Mouse (Mus musculus): ENCODE data around the gene Lgi4. TPM values are rescaled to one million over a fixed set of nuclear protein-coding genes. Genes with fewer than 3 reads are reported as not detected.

Lgi4 gene
- polyA plus RNA-seq, 1 experiment from 2014 or later = not detected

DNA sequence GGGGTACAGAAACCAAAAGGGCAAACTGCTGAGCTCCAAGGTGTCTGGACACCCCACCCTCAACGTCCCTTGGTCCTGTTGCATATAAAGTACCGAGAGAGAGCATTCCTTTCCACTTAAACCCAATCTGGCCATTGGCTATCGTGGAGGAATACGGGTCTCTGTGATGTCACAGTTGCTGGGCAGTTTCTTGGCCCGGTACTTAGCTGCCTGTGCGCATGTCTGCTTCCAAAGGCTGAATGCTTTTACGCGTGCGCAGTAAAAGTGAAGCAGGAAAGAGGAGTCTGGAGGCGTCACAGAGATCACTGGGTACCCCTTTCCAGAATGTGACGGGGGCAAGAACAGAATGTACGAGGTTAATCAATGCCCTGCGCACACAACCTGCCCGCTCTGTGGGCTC, 10.3 kb downstream of the Lgi4 start:
- ATAC-seq (no peak), DNase-seq (no peak)
- Histone ChIP-seq H3K27ac (ENCODE audit: low read depth) (no peak overlapping the region), H3K9ac (replicated peaks) (no peak overlapping the region), H3K9me3 (ENCODE audit: low read length) (no peaks in the 10 kb centered on the region), H3K4me2 (ENCODE audit: low read depth, low read length) (no peak overlapping the region), H3K4me3 (ENCODE audit: low read depth, low read length) (no peak overlapping the region), H3K36me3 (replicated peaks; ENCODE audit: insufficient read depth, low read length) (no peaks in the 10 kb centered on the region), H3K4me1 (ENCODE audit: insufficient read depth) (no peaks in the 10 kb centered on the region), H3K27me3 (ENCODE audit: insufficient read depth, low read length) (no peaks in the 10 kb centered on the region)
- 81% methylated on average over 14 of the region's 14 CpGs for WGBS (ENCODE audit: insufficient replicate concordance)
- TF ChIP-seq CTCF (IDR thresholded peaks at IDR 0.05; ENCODE audit: low read depth) (no peak), EP300 (IDR thresholded peaks at IDR 0.05; ENCODE audit: low read depth) (no peak)

DNA sequence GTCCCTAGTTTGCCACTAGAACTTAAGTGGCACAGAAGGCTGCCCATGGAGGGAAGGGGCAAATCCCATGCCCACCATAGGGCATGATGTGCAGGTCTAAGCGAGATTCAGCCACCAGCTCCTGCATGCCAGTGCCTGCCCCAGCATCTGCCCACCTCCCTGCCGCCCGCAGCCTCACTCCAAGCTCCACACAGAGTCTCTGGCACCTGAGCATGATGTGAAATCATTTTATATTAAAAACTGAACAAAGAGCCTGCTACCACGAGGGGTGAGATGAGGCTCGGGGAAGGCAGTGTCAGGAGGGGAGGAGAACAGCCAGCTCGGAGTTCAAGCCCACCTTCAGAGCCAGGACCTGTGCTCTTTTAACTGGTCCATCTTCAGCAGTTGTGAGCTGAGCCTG, 11.2 kb downstream of the Lgi4 start:
- H3K4me3 ChIP-seq (ENCODE audit: low read depth, low read length) = no peak overlapping the region
- no peak for DNase-seq
- H3K36me3 ChIP-seq (replicated peaks; ENCODE audit: insufficient read depth, low read length) = no peaks in the 10 kb centered on the region
- ATAC-seq = no peak
- no peaks in the 10 kb centered on the region for H3K4me1 ChIP-seq (ENCODE audit: insufficient read depth)
- TF ChIP-seq EP300 (IDR thresholded peaks at IDR 0.05; ENCODE audit: low read depth) (no peak), CTCF (IDR thresholded peaks at IDR 0.05; ENCODE audit: low read depth) (no peak)
- no peaks in the 10 kb centered on the region for H3K9me3 ChIP-seq (ENCODE audit: low read length)
- H3K27ac ChIP-seq (ENCODE audit: low read depth) = no peak overlapping the region
- H3K9ac ChIP-seq (replicated peaks) = no peak overlapping the region
- no peaks in the 10 kb centered on the region for H3K27me3 ChIP-seq (ENCODE audit: insufficient read depth, low read length)
- no peak overlapping the region for H3K4me2 ChIP-seq (ENCODE audit: low read depth, low read length)
- 76% methylated on average over 6 of the region's 6 CpGs for WGBS (ENCODE audit: insufficient replicate concordance)

DNA sequence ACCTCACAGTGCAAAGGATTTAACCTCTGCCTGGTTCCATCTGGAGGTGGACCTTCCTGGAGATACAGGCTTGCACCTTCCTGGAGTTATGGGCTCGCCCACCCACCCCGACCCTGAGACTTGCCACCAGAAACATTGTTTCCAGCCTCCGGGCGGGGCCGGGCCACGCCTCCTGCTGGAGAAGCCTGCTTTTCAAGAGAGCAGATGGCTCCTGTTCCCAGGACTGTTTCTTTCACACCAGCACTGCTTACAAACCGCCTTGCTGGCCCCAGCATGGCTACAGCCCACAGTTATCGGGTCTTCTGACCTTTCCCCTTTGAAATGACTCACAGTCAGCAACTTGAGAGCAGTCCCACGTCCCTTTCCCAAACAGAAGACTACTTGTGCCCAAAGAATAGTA, 13.2 kb downstream of the Lgi4 start:
- Histone ChIP-seq H3K27ac (ENCODE audit: low read depth) (no peak overlapping the region), H3K4me1 (ENCODE audit: insufficient read depth) (no peaks in the 10 kb centered on the region), H3K4me3 (ENCODE audit: low read depth, low read length) (no peak overlapping the region), H3K4me2 (ENCODE audit: low read depth, low read length) (no peak overlapping the region), H3K9ac (replicated peaks) (no peak overlapping the region), H3K9me3 (ENCODE audit: low read length) (no peaks in the 10 kb centered on the region), H3K27me3 (ENCODE audit: insufficient read depth, low read length) (no peaks in the 10 kb centered on the region), H3K36me3 (replicated peaks; ENCODE audit: insufficient read depth, low read length) (no peaks in the 10 kb centered on the region)
- no peak for TF ChIP-seq CTCF (IDR thresholded peaks at IDR 0.05; ENCODE audit: low read depth)
- TF ChIP-seq EP300 (IDR thresholded peaks at IDR 0.05; ENCODE audit: low read depth) = no peak
- DNase-seq = no peak
- WGBS (ENCODE audit: insufficient replicate concordance) = 61% methylated on average over 9 of the region's 9 CpGs
- no peak for ATAC-seq

DNA sequence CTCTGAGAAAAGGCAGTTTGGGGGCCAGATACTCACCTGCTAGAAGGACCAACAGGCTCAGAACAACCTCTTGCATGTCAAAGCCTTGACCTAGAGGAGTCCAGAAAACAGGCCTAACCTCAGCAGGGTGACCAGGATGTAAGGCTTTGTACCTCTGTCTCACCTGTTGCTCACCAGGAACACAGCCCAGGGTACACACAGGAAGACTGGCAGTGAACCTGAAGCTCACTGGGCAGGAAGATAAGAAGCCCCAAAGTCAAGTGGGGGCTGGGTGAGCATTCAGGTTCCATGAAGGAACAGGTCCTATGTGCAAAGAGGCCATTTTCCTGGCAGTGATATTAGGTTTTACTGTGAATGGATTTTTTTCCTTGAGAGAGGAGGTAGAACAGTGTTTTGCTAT, 14.4 kb downstream of the Lgi4 start:
- no peak for DNase-seq
- TF ChIP-seq CTCF (IDR thresholded peaks at IDR 0.05; ENCODE audit: low read depth) (no peak), EP300 (IDR thresholded peaks at IDR 0.05; ENCODE audit: low read depth) (no peak)

DNA sequence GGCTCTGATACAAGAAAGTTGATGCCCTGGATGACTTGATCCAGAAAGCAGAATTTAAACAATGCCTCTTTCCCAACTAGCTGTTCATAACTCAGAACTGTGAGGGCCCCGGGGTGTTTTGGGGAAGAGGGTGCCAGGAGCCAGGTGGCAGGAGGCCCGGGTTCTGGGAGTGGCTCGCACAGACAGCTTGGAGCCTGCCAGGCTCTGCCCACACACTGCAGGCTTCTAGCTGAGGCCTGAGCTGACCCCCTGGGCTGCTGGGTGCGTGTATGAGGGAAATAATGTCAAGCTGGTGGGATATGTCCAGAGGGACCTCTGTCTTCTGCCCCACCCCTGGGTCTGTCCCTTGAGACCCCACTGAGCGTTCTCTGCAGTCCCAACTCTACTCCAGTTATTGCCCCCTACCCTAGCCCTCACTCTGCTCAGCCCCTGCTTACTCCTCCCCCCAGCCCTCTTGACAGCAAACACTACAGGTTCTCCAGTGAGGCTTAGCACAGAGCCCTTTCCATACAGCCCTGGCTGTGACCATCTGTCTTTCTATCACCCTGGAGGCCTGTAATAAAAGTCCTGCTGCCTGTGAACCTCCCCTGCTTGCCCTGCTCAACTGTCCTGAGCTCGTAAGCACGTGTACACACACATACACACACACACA, 15.0 kb downstream of the Lgi4 start:
- DNase-seq = no peak
- Histone ChIP-seq H3K4me3 (ENCODE audit: low read depth, low read length) (no peak overlapping the region), H3K27me3 (ENCODE audit: insufficient read depth, low read length) (no peaks in the 10 kb centered on the region), H3K27ac (ENCODE audit: low read depth) (no peak overlapping the region), H3K9ac (replicated peaks) (no peak overlapping the region), H3K4me1 (ENCODE audit: insufficient read depth) (no peaks in the 10 kb centered on the region), H3K9me3 (ENCODE audit: low read length) (no peaks in the 10 kb centered on the region), H3K4me2 (ENCODE audit: low read depth, low read length) (no peak overlapping the region), H3K36me3 (replicated peaks; ENCODE audit: insufficient read depth, low read length) (no peaks in the 10 kb centered on the region)
- TF ChIP-seq CTCF (IDR thresholded peaks at IDR 0.05; ENCODE audit: low read depth) (no peak), EP300 (IDR thresholded peaks at IDR 0.05; ENCODE audit: low read depth) (no peak)
- WGBS (ENCODE audit: insufficient replicate concordance) = 62% methylated on average over 7 of the region's 7 CpGs
- no peak for ATAC-seq

More for the DNA sequence above, 14.4 kb downstream of the Lgi4 start:
- no peaks in the 10 kb centered on the region for H3K4me1 ChIP-seq (ENCODE audit: insufficient read depth)
- no peaks in the 10 kb centered on the region for H3K36me3 ChIP-seq (replicated peaks; ENCODE audit: insufficient read depth, low read length)
- no peak for ATAC-seq
- no peaks in the 10 kb centered on the region for H3K27me3 ChIP-seq (ENCODE audit: insufficient read depth, low read length)
- no peaks in the 10 kb centered on the region for H3K9me3 ChIP-seq (ENCODE audit: low read length)
- no peak overlapping the region for H3K4me3 ChIP-seq (ENCODE audit: low read depth, low read length)
- H3K27ac ChIP-seq (ENCODE audit: low read depth) = no peak overlapping the region
- no peak overlapping the region for H3K4me2 ChIP-seq (ENCODE audit: low read depth, low read length)
- no peak overlapping the region for H3K9ac ChIP-seq (replicated peaks)

DNA sequence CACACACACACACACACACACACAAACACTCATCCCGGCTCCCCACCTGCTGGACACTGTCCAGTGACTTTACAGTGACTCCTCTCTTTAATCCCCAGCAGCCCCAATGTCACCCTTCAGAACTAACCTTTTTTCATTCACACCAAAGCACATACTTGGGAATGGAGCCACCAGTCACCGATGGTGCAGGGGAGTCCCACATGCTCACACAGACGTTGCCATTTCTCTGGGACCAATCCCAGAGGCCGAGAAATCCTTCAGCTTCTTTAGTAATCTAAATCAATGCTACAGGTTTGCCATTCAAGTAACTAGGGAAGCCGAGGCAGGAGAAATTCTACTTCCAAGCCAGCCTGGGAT, 15.5 kb downstream of the Lgi4 start:
- DNase-seq (no peak), ATAC-seq (no peak)
- Histone ChIP-seq H3K36me3 (replicated peaks; ENCODE audit: insufficient read depth, low read length) (no peaks in the 10 kb centered on the region), H3K27ac (ENCODE audit: low read depth) (no peak overlapping the region), H3K4me3 (ENCODE audit: low read depth, low read length) (no peak overlapping the region), H3K9ac (replicated peaks) (no peak overlapping the region), H3K27me3 (ENCODE audit: insufficient read depth, low read length) (no peaks in the 10 kb centered on the region), H3K9me3 (ENCODE audit: low read length) (no peaks in the 10 kb centered on the region), H3K4me1 (ENCODE audit: insufficient read depth) (no peaks in the 10 kb centered on the region), H3K4me2 (ENCODE audit: low read depth, low read length) (no peak overlapping the region)
- WGBS (ENCODE audit: insufficient replicate concordance) = 55% methylated on average over 5 of the region's 5 CpGs
- TF ChIP-seq CTCF (IDR thresholded peaks at IDR 0.05; ENCODE audit: low read depth) = no peak
- no peak for TF ChIP-seq EP300 (IDR thresholded peaks at IDR 0.05; ENCODE audit: low read depth)

DNA sequence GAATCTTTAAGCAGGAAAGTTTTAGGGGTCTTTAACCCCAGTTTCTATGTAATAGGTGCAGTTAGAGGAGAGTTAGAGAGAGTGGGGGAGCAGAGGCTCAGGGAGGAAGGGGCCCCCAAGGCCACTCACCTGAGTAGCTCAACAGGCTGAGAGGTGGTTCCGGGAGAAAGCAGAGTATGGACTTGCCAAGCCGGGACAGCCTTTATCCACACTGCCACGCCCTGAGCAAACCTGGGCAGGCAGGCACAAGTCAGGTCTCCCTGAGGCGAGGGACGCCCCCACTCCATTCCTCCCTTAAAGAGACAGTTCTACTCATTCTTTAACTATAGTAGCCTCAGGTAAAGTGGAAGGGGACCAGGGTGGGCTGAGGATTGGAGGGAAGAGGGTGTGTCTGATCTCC, 17.4 kb downstream of the Lgi4 start, which contains the start of gene Fxyd3:
Fxyd3 (minus strand) TSS at position 213 of the 400 bp plus-strand sequence.
- Histone ChIP-seq H3K36me3 (replicated peaks; ENCODE audit: insufficient read depth, low read length) (no peaks in the 10 kb centered on the region), H3K9me3 (ENCODE audit: low read length) (no peaks in the 10 kb centered on the region), H3K9ac (replicated peaks) (no peak within 1 kb of the TSS), H3K27me3 (ENCODE audit: insufficient read depth, low read length) (no peaks in the 10 kb centered on the region), H3K27ac (ENCODE audit: low read depth) (no peak within 1 kb of the TSS), H3K4me2 (ENCODE audit: low read depth, low read length) (no peak within 1 kb of the TSS), H3K4me1 (ENCODE audit: insufficient read depth) (no peaks in the 10 kb centered on the region), H3K4me3 (ENCODE audit: low read depth, low read length) (no peak within 1 kb of the TSS)
- DNase-seq (no peak), ATAC-seq (no peak)
- TF ChIP-seq EP300 (IDR thresholded peaks at IDR 0.05; ENCODE audit: low read depth) (no peak), CTCF (IDR thresholded peaks at IDR 0.05; ENCODE audit: low read depth) (no peak)
- 42% methylated on average over 5 of the region's 5 CpGs for WGBS (ENCODE audit: insufficient replicate concordance)

Measured in liver, postnatal 0 days (tissue).